Mouse (Mus musculus) limb, embryonic 14.5 days (tissue): ENCODE measurements at regions not wholly inside any gene's neighbourhood (a gene's known extent, or its start where the extent isn't known, plus 50 kb on each side); places are given as distances from the start of the nearest gene placed in this dataset.

Source experiments
- ATAC-seq: fragments of 200-750 bp; cut with Nextera tagmentation; 2 replicates; pipeline ENCODE4 v1.8.0; 2017; ENCODE audit warnings: low read depth, moderate number of reproducible peaks, moderate TSS enrichment; ENCODE audit not compliant: low FRiP score
- DNase-seq: peaks from one replicate; pipeline ENCODE4 v3.0.0-alpha.2; 2015; ENCODE audit warnings: low spot score
- H3K27ac ChIP-seq: fragments of 300-500 bp; sonication (generic); replicated peaks from 2 replicates; pipeline ENCODE4 v1.5.1; 2014; ENCODE audit warnings: low read depth, mild to moderate bottlenecking, low read length, moderate library complexity, mixed read lengths
- H3K27me3 ChIP-seq: fragments of 300-500 bp; sonication (generic); 2 replicates; pipeline ENCODE4 v1.6.1; 2014; ENCODE audit warnings: low read length, mixed read lengths; ENCODE audit not compliant: control insufficient read depth, insufficient read depth
- H3K36me3 ChIP-seq: fragments of 300-500 bp; sonication (generic); 2 replicates; pipeline ENCODE4 v1.6.1; 2014; ENCODE audit warnings: mild to moderate bottlenecking, low read length, moderate library complexity, mixed read lengths; ENCODE audit not compliant: control insufficient read depth, insufficient read depth
- H3K4me1 ChIP-seq: fragments of 300-500 bp; sonication (generic); 2 replicates; pipeline ENCODE4 v1.6.1; 2014; ENCODE audit warnings: antibody characterized with exemption, low read length, mixed read lengths; ENCODE audit not compliant: control insufficient read depth, insufficient read depth
- H3K4me2 ChIP-seq: fragments of 300-500 bp; sonication (generic); replicated peaks from 2 replicates; pipeline ENCODE4 v1.6.1; 2014; ENCODE audit warnings: low read depth, mild to moderate bottlenecking, low read length, moderate library complexity; ENCODE audit not compliant: severe bottlenecking
- H3K4me3 ChIP-seq: fragments of 300-500 bp; sonication (generic); replicated peaks from 2 replicates; pipeline ENCODE4 v1.5.1; 2014; ENCODE audit warnings: low read length
- H3K9ac ChIP-seq: fragments of 300-500 bp; sonication (generic); 2 replicates; pipeline ENCODE4 v1.6.1; 2014; ENCODE audit warnings: mild to moderate bottlenecking, low read depth, low read length, moderate library complexity; ENCODE audit not compliant: severe bottlenecking
- H3K9me3 ChIP-seq: fragments of 300-500 bp; sonication (generic); 2 replicates; pipeline ENCODE4 v1.6.1; 2016; ENCODE audit warnings: low read length; ENCODE audit not compliant: control insufficient read depth
- POLR2A ChIP-seq: fragments of 200-500 bp; IDR thresholded peaks from 2 replicates; pipeline ENCODE4 v1.8.0; 2012; ENCODE audit warnings: inconsistent platforms, mild to moderate bottlenecking, moderate library complexity, borderline replicate concordance; ENCODE audit not compliant: insufficient read depth, insufficient read length; ENCODE audit errors: extremely low read depth
- whole genome bisulfite sequencing: fragments of 180-500 bp; shearing (Covaris S2); extraction: QIAGEN DNeasy Blood & Tissue Kit; methylation state at CpG from one replicate; pipeline ENCODE4 v1.1.7; 2014; 5-methylcytosine and 5-hydroxymethylcytosine counted together

- no peak overlapping the region for H3K4me3 ChIP-seq
- DNase-seq (no peak), ATAC-seq (no peak)
- no peak overlapping the region for H3K9ac ChIP-seq
- 71% methylated on average over 2 of the region's 2 CpGs for whole genome bisulfite sequencing
- no peaks in the 10 kb centered on the region for H3K36me3 ChIP-seq
- H3K27ac ChIP-seq: no peak overlapping the region
- no peaks in the 10 kb centered on the region for H3K4me1 ChIP-seq
- no peak for TF ChIP-seq POLR2A
- H3K27me3 ChIP-seq: no peaks in the 10 kb centered on the region
- H3K9me3 ChIP-seq: no peaks in the 10 kb centered on the region
- no peak overlapping the region for H3K4me2 ChIP-seq
Observed at GRCm38 (mm10) chr5:50343681-50344080, 284.9 kb upstream of the Adgra3 start.

GRCm38 (mm10) chr5:50309491-50309890, 250.7 kb upstream of the Adgra3 start:
- Histone ChIP-seq H3K4me3 (no peak overlapping the region), H3K27ac (no peak overlapping the region), H3K9ac (no peak overlapping the region), H3K4me1 (no peaks in the 10 kb centered on the region), H3K9me3 (no peaks in the 10 kb centered on the region), H3K27me3 (no peaks in the 10 kb centered on the region), H3K4me2 (no peak overlapping the region), H3K36me3 (no peaks in the 10 kb centered on the region)
- TF ChIP-seq POLR2A: no peak
- no peak for ATAC-seq
- 44% methylated on average over 1 of the region's 1 CpGs for WGBS
- no peak for DNase-seq

- Histone ChIP-seq H3K9ac (no peak overlapping the region), H3K4me1 (no peaks in the 10 kb centered on the region), H3K4me2 (no peak overlapping the region), H3K27me3 (no peaks in the 10 kb centered on the region), H3K27ac (no peak overlapping the region), H3K9me3 (no peaks in the 10 kb centered on the region), H3K36me3 (no peaks in the 10 kb centered on the region), H3K4me3 (no peak overlapping the region)
- ATAC-seq: no peak
- no peak for TF ChIP-seq POLR2A
- DNase-seq: no peak
- 64% methylated on average over 1 of the region's 1 CpGs for WGBS
Observed at GRCm38 (mm10) chr5:50303859-50304480, 245.2 kb upstream of the Adgra3 start.

GRCm38 (mm10) chr5:50293794-50294193, 235.0 kb upstream of the Adgra3 start:
- Histone ChIP-seq H3K4me3 (no peak overlapping the region), H3K27me3 (no peaks in the 10 kb centered on the region), H3K4me1 (no peaks in the 10 kb centered on the region), H3K27ac (no peak overlapping the region), H3K9me3 (no peaks in the 10 kb centered on the region), H3K36me3 (no peaks in the 10 kb centered on the region), H3K9ac (no peak overlapping the region), H3K4me2 (no peak overlapping the region)
- ATAC-seq (no peak), DNase-seq (no peak)
- no peak for TF ChIP-seq POLR2A
- WGBS: 57% methylated on average over 3 of the region's 3 CpGs

- Histone ChIP-seq H3K9ac (no peak overlapping the region), H3K4me1 (no peaks in the 10 kb centered on the region), H3K36me3 (no peaks in the 10 kb centered on the region), H3K27me3 (no peaks in the 10 kb centered on the region), H3K9me3 (no peaks in the 10 kb centered on the region), H3K4me3 (no peak overlapping the region), H3K27ac (no peak overlapping the region), H3K4me2 (no peak overlapping the region)
- 87% methylated on average over 2 of the region's 2 CpGs for WGBS
- ATAC-seq (no peak), DNase-seq (no peak)
- no peak for TF ChIP-seq POLR2A
Observed at GRCm38 (mm10) chr5:50290879-50291410, 232.1 kb upstream of the Adgra3 start.
